Mouse (Mus musculus) kidney, embryonic 16.5 days (tissue): ENCODE measurements around the gene P2rx6. TPM values are rescaled to one million over a fixed set of nuclear protein-coding genes. Genes with fewer than 3 reads are reported as not detected.

ENCODE experiments used
- ATAC-seq: fragments of 200-750 bp; cut with Nextera tagmentation; 2 replicates; pipeline ENCODE4 v1.8.0; 2017; ENCODE audit warnings: moderate TSS enrichment; ENCODE audit not compliant: low FRiP score, low TSS enrichment
- H3K27ac ChIP-seq: fragments of 300-500 bp; sonication (generic); 2 replicates; pipeline ENCODE4 v1.5.1; 2014; ENCODE audit warnings: low read length
- H3K27me3 ChIP-seq: fragments of 300-500 bp; sonication (generic); 2 replicates; pipeline ENCODE4 v1.6.1; 2014; ENCODE audit warnings: low read length, control low read depth, mixed read lengths; ENCODE audit not compliant: insufficient read depth
- H3K36me3 ChIP-seq: fragments of 300-500 bp; sonication (generic); 2 replicates; pipeline ENCODE4 v1.6.1; 2014; ENCODE audit warnings: low read length, control low read depth, mixed read lengths; ENCODE audit not compliant: insufficient read depth
- H3K4me1 ChIP-seq: fragments of 300-500 bp; sonication (generic); 2 replicates; pipeline ENCODE4 v1.6.1; 2014; ENCODE audit warnings: low read length, control low read depth, mixed read lengths; ENCODE audit not compliant: insufficient read depth
- H3K4me2 ChIP-seq: fragments of 300-500 bp; sonication (generic); replicated peaks from 2 replicates; pipeline ENCODE4 v1.6.1; 2014; ENCODE audit warnings: low read depth, low read length
- H3K4me3 ChIP-seq: fragments of 300-500 bp; sonication (generic); 2 replicates; pipeline ENCODE4 v1.5.1; 2014; ENCODE audit warnings: mild to moderate bottlenecking, low read length
- H3K9ac ChIP-seq: fragments of 300-500 bp; sonication (generic); replicated peaks from 2 replicates; pipeline ENCODE4 v1.6.1; 2014; ENCODE audit warnings: low read length
- H3K9me3 ChIP-seq: fragments of 300-500 bp; sonication (generic); 2 replicates; pipeline ENCODE4 v1.6.1; 2016; ENCODE audit warnings: low read length, control low read depth
- WGBS: fragments of 180-500 bp; shearing (Covaris S2); extraction: QIAGEN DNeasy Blood & Tissue Kit; methylation state at CpG from one replicate; pipeline ENCODE4 v1.1.7; 2014; 5-methylcytosine and 5-hydroxymethylcytosine counted together
- polyA plus RNA-seq: library from polyadenylated mRNA; unstranded; fragments of >200 nt; fragmentation: Nextera tagmentation; extraction: Ambion mirVana; gene quantifications from 2 replicates; pipeline ENCODE4 v1.2.1, GENCODE M21; 2015

P2rx6 gene
- polyA plus RNA-seq, result 1.2 TPM in 2 replicates

GRCm38 (mm10) chr16:17561751-17562208, at the start of gene P2rx6:
P2rx6 (plus strand) TSS chr16:17561885.
- Histone ChIP-seq H3K9ac (peak within 1 kb of the TSS; percentile 52), H3K4me1 (peaks cover 35% of the 10 kb centered on the region), H3K36me3 (no peaks in the 10 kb centered on the region), H3K4me3 (peak within 1 kb of the TSS; percentile 41), H3K27me3 (no peaks in the 10 kb centered on the region), H3K4me2 (peak within 1 kb of the TSS; percentile 67), H3K9me3 (no peaks in the 10 kb centered on the region), H3K27ac (peak within 1 kb of the TSS; percentile 73)
- WGBS, result 3% methylated on average over 10 of the region's 10 CpGs
- ATAC-seq, result peak; percentile 58

- no peak for ATAC-seq
- H3K9me3 ChIP-seq, result no peaks in the 10 kb centered on the region
- H3K27ac ChIP-seq, result no peak overlapping the region
- 89% methylated on average over 2 of the region's 2 CpGs for WGBS
- peaks cover 72% of the 10 kb centered on the region for H3K36me3 ChIP-seq
- H3K9ac ChIP-seq, result no peak overlapping the region
- H3K4me3 ChIP-seq, result no peak overlapping the region
- H3K4me1 ChIP-seq, result no peaks in the 10 kb centered on the region
- no peak overlapping the region for H3K4me2 ChIP-seq
- H3K27me3 ChIP-seq, result no peaks in the 10 kb centered on the region
These were observed 42.8 kb upstream of the P2rx6 start for GRCm38 (mm10) chr16:17518910-17519309.

- Histone ChIP-seq H3K9me3 (no peaks in the 10 kb centered on the region), H3K4me3 (no peak overlapping the region), H3K9ac (no peak overlapping the region), H3K4me2 (no peak overlapping the region), H3K27me3 (no peaks in the 10 kb centered on the region), H3K27ac (no peak overlapping the region), H3K4me1 (0 out of 2 replicates have a peak, but pooled peaks cover 1% of the 10 kb centered on the region), H3K36me3 (peaks cover 93% of the 10 kb centered on the region)
- ATAC-seq, result no peak
- WGBS, result 93% methylated on average over 11 of the region's 11 CpGs
These were observed 37.5 kb upstream of the P2rx6 start for GRCm38 (mm10) chr16:17524156-17524555.

GRCm38 (mm10) chr16:17525524-17525923, 36.2 kb upstream of the P2rx6 start:
- Histone ChIP-seq H3K9ac (no peak overlapping the region), H3K27me3 (no peaks in the 10 kb centered on the region), H3K9me3 (no peaks in the 10 kb centered on the region), H3K36me3 (peaks cover 80% of the 10 kb centered on the region), H3K4me3 (no peak overlapping the region), H3K4me1 (peaks cover 12% of the 10 kb centered on the region), H3K4me2 (no peak overlapping the region), H3K27ac (no peak overlapping the region)
- WGBS, result 74% methylated on average over 3 of the region's 3 CpGs
- ATAC-seq, result no peak

GRCm38 (mm10) chr16:17526223-17526622, 35.5 kb upstream of the P2rx6 start:
- WGBS, result 87% methylated on average over 6 of the region's 6 CpGs
- ATAC-seq, result no peak

GRCm38 (mm10) chr16:17527606-17528005, 34.1 kb upstream of the P2rx6 start:
- H3K9ac ChIP-seq, result no peak overlapping the region
- H3K4me2 ChIP-seq, result no peak overlapping the region
- H3K27me3 ChIP-seq, result no peaks in the 10 kb centered on the region
- H3K4me1 ChIP-seq, result peaks cover 19% of the 10 kb centered on the region
- no peak overlapping the region for H3K27ac ChIP-seq
- H3K9me3 ChIP-seq, result no peaks in the 10 kb centered on the region
- peaks cover 59% of the 10 kb centered on the region for H3K36me3 ChIP-seq
- H3K4me3 ChIP-seq, result no peak overlapping the region
- ATAC-seq, result no peak

More at GRCm38 (mm10) chr16:17526223-17526622, 35.5 kb upstream of the P2rx6 start:
- H3K27me3 ChIP-seq, result no peaks in the 10 kb centered on the region
- H3K9ac ChIP-seq, result no peak overlapping the region
- no peak overlapping the region for H3K27ac ChIP-seq
- H3K4me3 ChIP-seq, result no peak overlapping the region
- no peaks in the 10 kb centered on the region for H3K9me3 ChIP-seq
- no peak overlapping the region for H3K4me2 ChIP-seq
- peaks cover 12% of the 10 kb centered on the region for H3K4me1 ChIP-seq
- H3K36me3 ChIP-seq, result peaks cover 73% of the 10 kb centered on the region

GRCm38 (mm10) chr16:17528276-17528675, 33.4 kb upstream of the P2rx6 start:
- ATAC-seq, result no peak
- Histone ChIP-seq H3K9ac (no peak overlapping the region), H3K36me3 (peaks cover 52% of the 10 kb centered on the region), H3K27me3 (no peaks in the 10 kb centered on the region), H3K9me3 (no peaks in the 10 kb centered on the region), H3K27ac (no peak overlapping the region), H3K4me2 (no peak overlapping the region), H3K4me1 (peaks cover 19% of the 10 kb centered on the region), H3K4me3 (no peak overlapping the region)
- 87% methylated on average over 13 of the region's 13 CpGs for WGBS

GRCm38 (mm10) chr16:17529981-17530586, 31.6 kb upstream of the P2rx6 start:
- Histone ChIP-seq H3K27me3 (no peaks in the 10 kb centered on the region), H3K9me3 (no peaks in the 10 kb centered on the region), H3K27ac (peak overlapping the region; percentile 97), H3K9ac (peak overlapping the region; percentile 82), H3K4me3 (peak overlapping the region; percentile 70), H3K36me3 (peaks cover 37% of the 10 kb centered on the region), H3K4me2 (peak overlapping the region; percentile 72), H3K4me1 (peaks cover 19% of the 10 kb centered on the region)
- WGBS, result 12% methylated on average over 17 of the region's 17 CpGs
- ATAC-seq, result 0 out of 2 replicates have a peak, but pooled peaks have one; percentile 1

- H3K4me1 ChIP-seq, result peaks cover 19% of the 10 kb centered on the region
- H3K4me2 ChIP-seq, result peak within 1 kb of the TSS; percentile 72
- WGBS, result under 1% methylated on average over 67 of the region's 67 CpGs
- H3K36me3 ChIP-seq, result peaks cover 30% of the 10 kb centered on the region
- no peaks in the 10 kb centered on the region for H3K9me3 ChIP-seq
- H3K27me3 ChIP-seq, result no peaks in the 10 kb centered on the region
- H3K27ac ChIP-seq, result peak within 1 kb of the TSS; percentile 97
- peak within 1 kb of the TSS; percentile 70 for H3K4me3 ChIP-seq
- ATAC-seq, result peak; percentile 97
- H3K9ac ChIP-seq, result peak within 1 kb of the TSS; percentile 82
These were observed 30.9 kb upstream of the P2rx6 start, which contains the start of gene Thap7 for GRCm38 (mm10) chr16:17530640-17531288. Thap7 (minus strand) TSS chr16:17531136.

- Histone ChIP-seq H3K9me3 (no peaks in the 10 kb centered on the region), H3K4me1 (peaks cover 19% of the 10 kb centered on the region), H3K27me3 (no peaks in the 10 kb centered on the region), H3K4me2 (no peak overlapping the region), H3K27ac (no peak overlapping the region), H3K4me3 (no peak overlapping the region), H3K36me3 (peaks cover 17% of the 10 kb centered on the region), H3K9ac (no peak overlapping the region)
- no peak for ATAC-seq
- WGBS, result 60% methylated on average over 4 of the region's 4 CpGs
These were observed 29.4 kb upstream of the P2rx6 start for GRCm38 (mm10) chr16:17532271-17532670.
